Mouse (Mus musculus) cerebellum, adult (tissue): Measurements from ENCODE around the gene Arsa.

Experiments
- ATAC-seq: cut with Nextera tagmentation; 2 replicates; pipeline ENCODE4 v1.9.2; 2017; ENCODE audit warnings: mild to moderate bottlenecking, moderate library complexity, mixed read lengths; ENCODE audit not compliant: insufficient number of reproducible peaks, low FRiP score, low TSS enrichment

Arsa gene

GRCm38 (mm10) chr15:89496841-89497240 is 19.6 kb upstream of the Arsa start:
- ATAC-seq = no peak

DNA sequence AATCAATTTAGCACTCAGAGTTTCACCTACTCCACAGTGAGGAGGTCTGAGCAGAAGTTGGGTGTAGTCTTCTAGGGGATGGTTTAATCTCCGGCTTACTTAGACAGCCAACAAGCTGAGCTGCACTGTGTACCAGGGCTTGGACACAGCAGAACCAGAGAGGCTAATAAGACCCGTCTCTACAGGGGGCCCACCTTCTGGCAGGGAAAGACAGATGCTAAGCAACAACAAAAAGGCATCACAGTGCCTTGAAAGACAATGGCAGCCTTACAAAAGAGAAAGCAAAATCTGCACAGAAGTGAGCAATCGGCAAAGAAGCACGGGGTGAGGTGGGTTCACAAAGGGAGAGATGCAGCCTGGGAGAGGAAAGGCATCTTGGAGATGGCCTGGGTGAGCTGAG is 18.9 kb upstream of the Arsa start:
- ATAC-seq = no peak

GRCm38 (mm10) chr15:89494970-89495369 is 17.7 kb upstream of the Arsa start:
- no peak for ATAC-seq

- no peak for ATAC-seq
Observed at GRCm38 (mm10) chr15:89488611-89489117, 11.4 kb upstream of the Arsa start.

- no peak for ATAC-seq
Observed at GRCm38 (mm10) chr15:89488182-89488581, 11.0 kb upstream of the Arsa start.

GRCm38 (mm10) chr15:89480584-89480983 is 3.4 kb upstream of the Arsa start:
- ATAC-seq = peak; percentile 51; the same call in 1 of the 2 replicates

DNA sequence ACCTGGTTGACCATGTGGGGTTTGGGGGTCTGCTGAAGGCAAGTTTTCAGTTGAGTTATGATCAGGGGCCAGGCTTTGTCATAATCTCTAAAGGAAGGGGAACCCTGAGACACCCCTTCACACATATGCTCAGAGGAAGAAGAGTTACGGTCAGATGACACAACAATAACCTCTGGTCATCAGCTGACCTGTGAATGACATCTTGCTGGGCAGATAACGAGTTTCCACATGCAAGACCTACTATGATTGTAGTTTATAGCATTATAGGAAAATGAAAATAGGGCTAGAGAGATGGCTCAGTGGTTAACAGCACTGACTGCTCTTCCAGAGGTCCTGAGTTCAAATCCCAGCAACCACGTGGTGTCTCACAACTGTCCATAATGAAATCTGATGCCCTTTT is 1.4 kb upstream of the Arsa start:
- ATAC-seq = no peak

GRCm38 (mm10) chr15:89477806-89478205 is 581 bp upstream of the Arsa start:
- no peak for ATAC-seq

GRCm38 (mm10) chr15:89476475-89476815 is 780 bp downstream of the Arsa start:
- no peak for ATAC-seq

DNA sequence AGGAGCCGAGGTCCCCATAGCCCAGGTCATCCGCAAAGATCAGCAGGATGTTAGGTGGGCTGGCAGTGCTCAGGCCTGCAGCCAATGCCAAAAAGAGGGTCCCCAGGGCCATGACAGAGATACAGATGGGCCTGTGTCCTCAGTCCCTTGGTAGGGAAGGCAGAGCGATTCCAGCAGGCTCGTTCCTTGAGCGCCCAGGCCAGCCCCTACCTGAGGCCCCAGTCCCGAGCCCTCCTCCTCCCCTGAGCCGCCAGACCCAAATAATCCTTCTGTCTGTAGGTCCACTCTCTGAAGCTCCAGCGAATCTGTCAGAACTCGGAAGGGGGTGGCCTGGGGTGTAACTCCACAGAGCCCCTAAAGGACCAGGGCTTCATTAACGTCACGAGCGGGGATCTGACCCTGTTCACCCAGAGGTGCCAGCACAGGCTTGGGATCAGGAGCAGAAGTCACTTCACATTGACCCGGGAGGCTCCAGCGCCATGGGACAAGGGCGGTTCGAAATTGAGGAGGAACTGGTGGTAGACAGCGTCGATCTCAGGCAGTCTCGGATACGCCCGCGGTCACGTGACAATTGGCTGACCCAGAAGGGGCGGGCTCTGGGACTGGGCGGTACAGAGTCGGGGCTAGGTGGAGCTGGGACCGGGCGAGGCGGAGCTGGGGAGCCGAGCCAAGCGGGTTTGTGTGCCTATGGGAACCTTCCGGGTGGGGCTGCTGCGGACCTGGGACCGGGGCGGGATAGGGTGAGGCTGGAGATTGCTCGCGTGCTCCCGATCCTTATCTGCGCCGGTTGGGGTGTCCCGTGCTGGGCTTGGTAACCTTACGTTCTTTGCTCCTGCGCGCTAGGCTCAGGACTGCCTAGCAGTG is 1.4 kb downstream of the Arsa start:
- ATAC-seq = peak; percentile 81

GRCm38 (mm10) chr15:89475293-89475600 is 2.0 kb downstream of the Arsa start:
- no peak for ATAC-seq

DNA sequence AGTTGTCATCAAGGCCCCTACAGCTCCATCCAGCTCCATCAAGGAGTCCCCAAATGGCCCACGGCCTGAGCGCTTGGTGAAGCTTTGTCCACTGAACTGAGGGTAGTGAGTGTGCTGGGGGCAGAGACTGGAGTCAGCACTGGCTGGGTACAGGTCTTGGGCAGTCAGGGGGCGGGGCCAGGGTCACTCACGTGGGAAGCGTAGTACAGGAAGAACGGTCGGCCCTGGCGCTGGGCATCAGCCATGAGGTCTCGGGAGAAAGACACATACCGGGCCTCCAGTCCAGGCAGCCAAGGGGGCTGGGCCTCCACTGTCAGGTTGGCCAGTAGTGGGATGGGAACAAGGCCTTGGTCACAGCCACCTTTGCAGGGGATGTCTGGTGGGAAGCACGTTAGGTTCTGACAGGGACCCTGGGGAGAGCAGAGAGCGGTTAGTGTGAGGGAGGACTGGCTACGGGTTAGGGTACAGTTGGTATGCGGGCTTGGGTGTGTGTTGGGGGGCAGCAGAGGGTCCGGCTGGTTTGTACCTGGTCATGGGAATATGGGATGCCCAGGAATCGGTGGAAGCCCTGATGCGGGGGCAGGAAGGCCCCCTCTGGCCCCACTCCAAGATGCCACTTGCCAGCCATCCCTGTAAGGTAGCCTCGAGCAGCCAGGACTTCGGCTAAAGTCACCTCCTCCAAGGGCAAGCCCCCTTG is 2.5 kb downstream of the Arsa start:
- no peak for ATAC-seq

DNA sequence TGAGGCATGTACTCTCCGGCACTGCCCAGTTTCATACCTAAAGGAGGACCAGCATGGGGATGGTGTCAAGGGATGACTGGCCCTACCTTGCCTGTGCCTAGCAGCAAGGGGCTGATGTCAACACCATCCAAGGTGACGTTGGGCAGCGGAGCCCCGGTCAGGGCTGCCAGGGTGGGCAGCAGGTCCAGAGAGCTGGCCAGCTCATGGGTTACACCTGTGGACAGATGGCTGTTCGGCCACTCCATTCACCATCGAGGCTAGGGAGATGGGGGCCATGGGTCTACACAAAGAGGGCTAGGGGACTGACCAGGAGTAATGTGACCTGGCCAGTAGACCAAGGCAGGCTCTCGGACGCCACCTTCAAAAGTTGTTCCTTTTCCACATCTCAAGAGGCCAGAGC is 3.3 kb downstream of the Arsa start:
- no peak for ATAC-seq

- ATAC-seq = no peak
Observed at GRCm38 (mm10) chr15:89473370-89473769, 3.9 kb downstream of the Arsa start.

DNA sequence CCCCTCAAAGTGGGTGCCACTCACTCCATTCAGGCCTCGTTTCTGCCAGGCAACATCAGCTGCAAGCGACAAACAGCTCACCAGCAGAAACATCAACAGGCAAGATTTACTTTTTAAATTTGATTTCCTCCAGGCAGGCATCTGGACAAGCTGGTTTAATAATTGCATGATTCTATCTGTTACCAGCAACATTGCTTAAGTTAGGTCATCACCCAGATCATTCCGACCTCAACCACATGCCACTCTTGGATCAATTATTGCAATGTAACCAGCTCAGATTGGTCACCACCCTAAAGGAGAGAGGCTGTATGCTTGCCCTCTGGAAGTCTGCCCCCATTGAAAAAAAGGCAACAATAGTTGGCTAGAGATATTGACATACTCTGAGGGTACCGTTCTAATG is 5.7 kb downstream of the Arsa start:
- no peak for ATAC-seq

DNA sequence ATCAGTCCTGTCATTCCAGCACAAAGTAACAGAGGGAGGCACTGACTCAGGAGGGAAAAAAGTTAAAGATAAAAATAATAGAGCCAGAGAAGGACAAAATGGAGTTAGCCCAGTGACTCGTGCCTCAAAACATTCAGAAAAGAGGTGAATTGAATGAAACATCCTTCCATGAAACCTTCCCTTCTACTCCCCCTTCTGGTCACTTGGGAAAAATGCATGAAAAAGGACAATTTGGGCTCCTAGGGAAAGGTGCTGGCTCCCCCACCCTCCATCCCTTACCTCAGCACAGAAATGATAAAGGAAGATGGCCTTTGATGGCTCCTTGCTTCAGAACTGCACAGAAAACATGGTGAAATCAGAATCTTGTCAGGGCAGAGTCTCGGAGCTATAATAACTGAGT is 8.6 kb downstream of the Arsa start:
- no peak for ATAC-seq

- ATAC-seq = no peak
Observed at GRCm38 (mm10) chr15:89465052-89465451, 12.2 kb downstream of the Arsa start.

- no peak for ATAC-seq
Observed at GRCm38 (mm10) chr15:89463334-89464235, 13.6 kb downstream of the Arsa start.

DNA sequence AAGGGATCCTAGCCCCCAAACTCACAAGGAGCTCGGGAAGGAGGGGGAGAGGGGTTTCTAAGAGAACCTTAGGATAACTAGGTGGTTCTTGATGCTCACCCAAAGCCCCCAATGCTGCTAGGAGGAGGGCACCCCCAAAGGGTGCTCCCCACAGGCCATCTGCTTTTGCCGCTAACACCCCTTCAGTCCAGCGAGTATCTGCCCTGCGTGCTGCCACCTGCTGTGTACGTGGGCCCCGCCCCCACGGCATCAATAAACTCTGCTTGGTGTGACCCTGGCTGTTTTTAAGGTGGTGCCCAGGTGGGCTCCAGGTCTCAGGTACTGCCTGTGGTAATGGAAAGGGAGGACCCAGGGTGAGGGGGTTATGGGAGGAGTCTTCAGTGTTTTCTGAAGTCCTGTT is 15.0 kb downstream of the Arsa start:
- no peak for ATAC-seq

DNA sequence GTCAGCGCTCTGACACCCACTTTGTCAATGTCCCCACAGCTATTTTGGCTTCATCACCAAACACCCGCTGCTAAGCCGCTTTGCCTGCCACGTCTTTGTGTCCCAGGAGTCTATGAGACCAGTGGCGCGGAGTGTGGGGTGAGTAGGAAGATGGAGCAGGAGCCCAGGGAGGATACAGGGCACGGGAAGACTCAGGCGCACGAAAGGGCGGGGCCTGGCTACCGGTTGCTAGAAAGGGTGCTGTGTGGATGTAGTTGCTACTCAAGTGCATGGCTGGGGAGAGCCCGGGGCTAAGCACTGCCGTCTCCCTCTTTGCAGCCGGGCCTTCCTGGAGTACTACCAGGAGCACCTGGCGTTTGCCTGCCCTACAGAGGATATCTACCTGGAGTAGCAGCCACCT is 15.9 kb downstream of the Arsa start:
- no peak for ATAC-seq

GRCm38 (mm10) chr15:89460298-89460697 is 16.9 kb downstream of the Arsa start:
- ATAC-seq = no peak
